Mouse (Mus musculus) lung, adult 18-20 months (tissue): ENCODE data around the gene Ccnd3.

Experiments used
- DNase-seq, 2 experiments: peaks; one replicate each; pipeline ENCODE4 v3.0.0; 2022; ENCODE audit warnings: mixed read lengths in 2 of 2

Ccnd3 gene

DNA sequence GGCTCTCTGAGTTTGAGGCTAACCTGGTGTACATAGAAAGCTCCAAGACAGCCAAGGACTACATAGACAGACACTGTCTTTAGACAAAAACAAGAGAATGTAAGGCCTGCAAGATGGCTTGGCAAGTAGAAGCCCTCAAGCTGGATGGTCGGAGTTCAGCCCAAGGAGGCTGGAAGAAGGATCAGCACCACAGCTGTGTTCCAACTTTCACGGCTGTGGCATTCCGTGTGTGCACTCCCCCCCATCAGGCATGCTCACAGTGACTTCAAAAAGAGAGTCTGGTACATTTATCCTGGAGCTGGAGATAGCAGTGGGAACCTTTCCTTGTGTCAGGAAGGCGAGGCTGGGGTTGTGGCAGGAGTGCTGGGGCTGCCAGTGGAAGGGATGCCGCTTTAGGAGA is 121.2 kb downstream of the Ccnd3 start:
- peak in 1 of 2 experiments; percentile 25 for DNase-seq

DNA sequence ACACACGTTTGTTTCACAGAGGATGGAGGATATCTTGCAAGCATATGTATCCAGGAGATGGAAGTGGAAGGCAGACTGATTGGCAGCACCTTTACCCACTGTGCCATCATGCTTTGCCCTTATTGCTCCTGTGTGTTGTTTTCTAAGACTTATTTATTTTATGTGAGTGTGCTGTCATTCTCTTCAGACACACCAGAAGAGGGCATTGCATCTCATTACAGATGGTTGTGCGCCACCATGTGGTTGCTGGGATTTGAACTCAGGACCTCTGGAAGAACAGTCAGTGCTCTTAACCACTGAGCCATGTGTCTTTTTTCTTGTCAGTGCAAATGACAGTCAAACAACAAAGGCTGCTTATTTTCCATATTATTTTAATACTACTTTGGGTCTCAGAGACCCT is 122.9 kb downstream of the Ccnd3 start:
- DNase-seq, result no peak

DNA sequence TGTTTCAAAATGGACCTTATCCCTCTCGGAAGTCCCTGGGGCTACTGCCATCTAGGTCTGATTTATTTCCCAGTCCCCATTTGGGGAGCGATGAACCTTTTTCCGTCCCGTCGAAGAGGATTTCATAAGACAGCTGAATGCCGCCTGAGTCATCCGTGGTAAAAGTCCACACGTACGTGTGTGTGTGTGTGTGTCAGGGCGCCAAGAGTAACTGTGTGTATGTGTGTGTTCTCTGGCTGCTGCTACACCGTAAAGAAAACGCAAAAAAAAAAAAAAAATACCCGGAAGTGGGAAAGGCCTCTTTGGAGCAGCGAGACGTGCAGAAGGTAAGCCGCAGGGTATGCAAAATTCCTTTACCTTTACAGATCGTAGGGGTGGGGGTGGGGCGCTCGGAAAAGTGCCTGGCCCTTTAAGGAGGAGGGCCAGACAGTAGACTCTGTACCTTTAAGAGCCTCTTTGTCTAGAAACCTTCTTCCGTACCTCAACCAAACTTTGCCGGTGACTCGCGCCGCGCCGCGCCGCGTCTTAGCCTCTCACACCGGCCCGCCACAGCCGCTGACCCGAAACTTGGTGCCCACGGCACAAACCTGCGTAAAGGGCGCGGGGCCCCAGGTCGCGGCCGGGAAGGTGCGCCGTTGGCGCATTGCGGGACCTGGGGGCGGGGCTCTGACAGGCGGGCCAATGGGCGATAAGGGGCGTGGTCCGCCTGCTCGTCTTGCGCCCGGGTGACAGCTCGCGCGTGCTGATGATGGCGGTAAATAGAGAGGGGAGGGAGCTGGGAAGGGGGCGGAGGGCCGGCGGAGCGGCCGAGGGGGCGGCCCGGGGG is 124.2 kb downstream of the Ccnd3 start:
- peak; percentile 94 to 95 for DNase-seq

DNA sequence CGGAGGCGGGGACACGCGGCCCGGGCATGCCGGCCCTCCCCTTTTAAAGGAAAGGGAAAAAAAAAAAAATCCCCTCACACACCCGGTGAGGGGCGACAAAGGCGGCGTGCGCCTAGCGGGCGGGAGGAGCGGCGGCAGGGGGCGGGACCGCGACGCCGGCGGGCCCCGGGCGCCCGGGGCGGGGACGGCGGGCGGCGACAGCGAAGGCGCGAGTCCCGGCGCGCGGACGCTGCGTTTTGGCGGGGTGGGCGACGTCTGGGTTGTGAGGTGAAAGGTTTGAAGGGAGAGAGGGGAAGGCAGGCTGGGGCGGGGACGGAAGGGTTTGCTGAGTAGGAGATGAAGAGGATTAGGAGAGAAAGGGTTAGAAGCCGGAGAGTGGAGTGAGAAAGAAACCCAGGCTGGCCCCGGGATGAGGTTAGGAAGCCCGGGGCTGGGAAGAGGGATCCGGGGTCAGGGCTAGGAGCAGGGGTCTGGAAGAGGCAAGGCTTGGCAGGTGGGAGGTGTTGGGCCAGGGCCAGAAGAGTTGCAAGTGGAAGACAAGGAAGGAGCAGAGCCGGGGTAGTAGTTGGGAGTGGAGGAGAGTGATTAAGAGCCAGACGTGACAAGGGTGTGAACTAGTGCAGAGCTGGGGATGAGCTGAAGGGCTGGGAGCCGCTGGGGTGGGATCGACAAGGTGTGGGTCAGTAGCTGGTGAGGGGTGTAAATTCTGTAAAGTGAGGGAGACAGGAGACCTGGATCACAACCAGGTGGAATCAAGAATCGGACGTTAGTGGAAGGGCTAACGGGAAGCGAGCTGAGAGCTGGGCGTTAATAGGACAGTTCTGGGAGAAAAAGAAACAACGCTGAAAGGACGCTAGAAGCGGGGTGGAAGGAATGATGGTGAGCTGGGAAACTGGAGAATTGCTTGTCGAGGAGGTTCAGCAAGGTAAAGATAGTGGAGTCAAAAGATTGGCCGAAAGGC is 125.1 kb downstream of the Ccnd3 start:
- DNase-seq, result peak; percentile 29 to 40

DNA sequence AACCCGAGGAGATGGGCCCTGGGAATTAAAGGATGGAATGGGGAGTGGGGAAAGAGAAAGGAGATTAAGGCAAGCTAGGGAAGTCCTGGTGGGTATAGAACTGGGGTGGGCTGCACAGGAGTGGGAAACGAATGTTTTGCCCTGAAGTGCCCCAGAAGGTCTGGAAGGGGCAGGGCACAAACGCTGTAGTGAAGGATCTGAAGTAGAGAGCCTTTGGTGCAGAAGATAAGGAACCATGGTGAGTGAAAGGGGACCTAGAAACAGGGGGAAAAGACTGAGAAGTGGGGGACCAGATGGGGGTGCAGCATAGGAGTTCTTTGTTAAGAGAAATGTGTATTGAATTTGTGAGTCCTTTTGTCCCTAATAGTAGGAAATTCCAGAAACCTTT is 125.8 kb downstream of the Ccnd3 start, which contains the start of gene Usp49:
Gene Usp49, plus strand, starts transcription at position 13 of the 388 bp plus-strand sequence.
- no peak for DNase-seq

DNA sequence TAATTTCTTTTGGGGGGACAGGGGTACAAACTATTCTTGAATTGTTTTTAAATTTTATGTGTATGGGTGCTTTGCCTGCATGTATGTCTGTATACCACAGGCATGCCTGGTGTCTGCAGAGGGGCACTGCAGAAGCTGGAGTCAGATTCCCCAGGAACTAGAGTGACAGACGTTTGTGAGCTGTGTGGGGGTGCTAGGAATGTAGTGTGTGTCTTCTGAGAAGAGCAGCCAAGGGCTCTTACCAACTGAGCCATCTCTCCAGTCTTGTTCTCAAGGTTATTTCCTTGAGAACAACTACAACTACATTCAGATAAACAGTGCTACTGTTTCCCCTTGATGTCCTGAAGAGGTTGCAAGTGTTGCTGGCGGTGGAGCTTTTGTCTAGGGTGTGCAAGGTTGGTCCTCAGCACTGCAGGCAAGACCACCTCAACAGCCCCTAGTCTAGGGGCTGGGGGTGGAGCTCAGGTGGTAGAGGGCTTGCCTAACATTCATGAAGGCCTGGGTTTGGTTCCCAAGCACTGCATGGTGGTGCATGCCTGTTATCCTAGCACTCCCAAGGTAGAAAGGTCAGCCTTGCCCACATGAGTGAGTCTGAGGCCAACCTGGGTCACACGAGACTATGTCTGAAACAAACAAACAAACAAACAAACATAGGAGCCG is 127.5 kb downstream of the Ccnd3 start:
- no peak for DNase-seq

DNA sequence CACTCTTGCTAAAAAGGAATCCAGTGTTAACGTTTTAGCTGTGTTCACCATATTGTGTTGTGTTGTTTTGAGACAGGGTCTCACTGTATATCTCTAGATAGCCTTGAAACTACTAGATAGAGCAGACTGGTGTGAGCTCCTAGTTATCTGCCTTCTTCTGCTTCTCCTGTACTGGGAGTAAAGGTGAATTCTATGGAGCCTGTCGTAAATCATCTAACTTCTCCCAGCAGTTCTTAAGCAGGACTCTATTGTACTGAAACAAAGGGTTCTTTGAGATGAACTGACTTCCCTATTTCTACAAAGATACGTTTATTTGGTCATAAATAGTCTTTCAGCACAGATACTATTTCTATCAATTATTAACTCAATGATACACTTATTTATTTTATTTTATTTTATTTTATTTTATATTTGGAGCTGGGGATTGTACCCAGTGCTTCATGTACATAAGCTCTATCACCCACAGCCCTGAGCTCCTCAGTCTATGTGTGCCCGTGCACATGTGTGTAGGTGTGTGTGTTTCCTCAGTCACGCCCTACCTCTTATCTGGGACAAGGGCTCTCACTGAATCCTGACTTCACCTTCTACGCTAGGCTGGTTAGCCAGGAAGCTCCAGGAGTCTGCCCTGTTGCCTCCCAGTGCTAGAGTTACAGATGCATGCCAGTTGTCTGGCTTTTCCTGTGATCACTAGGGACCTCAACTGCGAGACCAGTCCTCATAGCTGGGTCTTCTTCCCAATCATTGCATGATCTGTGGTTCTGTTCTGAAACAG is 129.3 kb downstream of the Ccnd3 start:
- DNase-seq, result peak in 1 of 2 experiments; percentile 53

DNA sequence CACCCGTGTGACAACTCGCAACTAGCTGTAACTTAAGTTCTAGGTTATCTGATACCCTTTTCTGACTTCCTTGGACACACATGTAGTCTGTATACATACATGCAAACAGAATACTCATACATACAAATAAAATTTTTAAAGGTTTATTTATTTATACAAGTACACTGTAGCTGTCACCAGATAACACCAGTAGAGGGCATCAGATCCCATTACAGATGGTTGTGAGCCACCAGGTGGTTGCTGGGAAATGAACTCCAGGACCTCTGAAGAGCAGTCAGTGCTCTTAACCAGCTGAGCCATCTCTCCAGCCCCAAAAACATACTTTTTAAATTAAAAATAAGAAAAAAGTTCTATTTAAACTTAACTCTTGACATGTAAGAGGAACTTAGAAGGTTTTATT is 138.1 kb downstream of the Ccnd3 start:
- DNase-seq, result no peak

DNA sequence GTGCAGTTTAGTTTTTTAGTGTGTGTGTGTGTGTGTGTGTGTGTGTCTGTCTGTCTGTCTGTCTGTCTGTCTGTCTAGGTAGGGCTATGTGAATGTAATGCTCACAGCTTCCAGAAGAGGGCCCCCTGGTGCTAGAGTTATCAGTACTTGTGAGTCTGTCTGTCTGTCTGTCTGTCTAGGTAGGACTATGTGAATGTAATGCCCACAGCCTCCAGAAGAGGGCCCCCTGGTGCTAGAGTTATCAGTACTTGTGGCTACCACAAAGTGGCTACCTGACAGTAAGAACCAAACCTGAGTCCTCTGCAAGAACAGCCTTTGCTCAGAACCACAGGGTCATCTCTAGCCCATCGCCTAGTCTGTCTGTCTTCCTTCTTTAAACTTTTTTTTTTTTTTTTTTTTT is 141.8 kb downstream of the Ccnd3 start:
- peak; percentile 67 to 80 for DNase-seq

DNA sequence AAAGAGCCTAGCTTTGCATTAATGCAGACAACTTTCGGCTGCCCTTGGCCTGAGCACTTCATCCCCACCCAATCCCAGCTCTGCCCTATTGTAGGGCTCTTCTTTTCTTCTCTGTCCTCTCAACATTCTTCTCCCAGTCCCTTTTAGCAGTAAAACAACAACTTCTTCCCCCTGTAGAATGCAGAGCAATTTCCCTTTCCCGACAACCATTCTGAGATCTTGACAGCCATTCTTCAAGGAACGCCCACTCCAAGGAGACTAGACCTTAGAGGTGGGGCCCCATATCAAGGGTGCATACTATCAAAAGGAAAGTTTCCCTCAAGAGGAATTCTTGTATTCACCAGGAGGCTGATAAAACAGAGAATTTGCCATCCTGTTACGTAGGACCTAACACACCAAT is 144.1 kb downstream of the Ccnd3 start:
- no peak for DNase-seq
